Mouse (Mus musculus) heart, embryonic 16.5 days (tissue): ENCODE results near the gene Oaz2. TPM values are rescaled to one million over a fixed set of nuclear protein-coding genes. Genes with fewer than 3 reads are reported as not detected.

ENCODE experiments used
- ATAC-seq: fragments of 200-750 bp; cut with Nextera tagmentation; replicated peaks from 2 replicates; pipeline ENCODE4 v1.8.0; 2017; ENCODE audit warnings: moderate number of reproducible peaks; ENCODE audit not compliant: insufficient read depth, low FRiP score; ENCODE audit errors: extremely low read depth
- H3K27ac ChIP-seq: fragments of 300-500 bp; sonication (generic); 2 replicates; pipeline ENCODE4 v1.5.1; 2014; ENCODE audit warnings: mild to moderate bottlenecking, low read length, control low read depth, moderate library complexity
- H3K27me3 ChIP-seq: fragments of 300-500 bp; sonication (generic); 2 replicates; pipeline ENCODE4 v1.6.1; 2014; ENCODE audit warnings: low read length, mixed read lengths; ENCODE audit not compliant: control insufficient read depth, insufficient read depth
- H3K36me3 ChIP-seq: fragments of 300-500 bp; sonication (generic); 2 replicates; pipeline ENCODE4 v1.6.1; 2014; ENCODE audit not compliant: control insufficient read depth, insufficient read depth
- H3K4me1 ChIP-seq: fragments of 300-500 bp; sonication (generic); 2 replicates; pipeline ENCODE4 v1.6.1; 2014; ENCODE audit warnings: low read length, mixed read lengths; ENCODE audit not compliant: control insufficient read depth, insufficient read depth
- H3K4me2 ChIP-seq: fragments of 300-500 bp; sonication (generic); 2 replicates; pipeline ENCODE4 v1.6.1; 2014; ENCODE audit warnings: low read depth, mild to moderate bottlenecking, control low read depth, low read length
- H3K4me3 ChIP-seq: fragments of 300-500 bp; sonication (generic); 2 replicates; pipeline ENCODE4 v1.5.1; 2014; ENCODE audit warnings: mild to moderate bottlenecking, control low read depth, low read length
- H3K9ac ChIP-seq: fragments of 300-500 bp; sonication (generic); 2 replicates; pipeline ENCODE4 v1.6.1; 2014; ENCODE audit warnings: low read length, control low read depth
- H3K9me3 ChIP-seq: fragments of 300-500 bp; sonication (generic); replicated peaks from 2 replicates; pipeline ENCODE4 v1.6.1; 2016; ENCODE audit warnings: low read length; ENCODE audit not compliant: control insufficient read depth
- WGBS: fragments of 180-500 bp; shearing (Covaris S2); extraction: QIAGEN DNeasy Blood & Tissue Kit; methylation state at CpG from one replicate; pipeline ENCODE4 v1.1.7; 2014; 5-methylcytosine and 5-hydroxymethylcytosine counted together
- polyA plus RNA-seq: library from polyadenylated mRNA; unstranded; fragments of >200 nt; fragmentation: Nextera tagmentation; extraction: Ambion mirVana; gene quantifications from 2 replicates; pipeline ENCODE4 v1.2.1, GENCODE M21; 2015

Gene Oaz2
- polyA plus RNA-seq, 1 experiment from 2014 or later, result 299 TPM

DNA sequence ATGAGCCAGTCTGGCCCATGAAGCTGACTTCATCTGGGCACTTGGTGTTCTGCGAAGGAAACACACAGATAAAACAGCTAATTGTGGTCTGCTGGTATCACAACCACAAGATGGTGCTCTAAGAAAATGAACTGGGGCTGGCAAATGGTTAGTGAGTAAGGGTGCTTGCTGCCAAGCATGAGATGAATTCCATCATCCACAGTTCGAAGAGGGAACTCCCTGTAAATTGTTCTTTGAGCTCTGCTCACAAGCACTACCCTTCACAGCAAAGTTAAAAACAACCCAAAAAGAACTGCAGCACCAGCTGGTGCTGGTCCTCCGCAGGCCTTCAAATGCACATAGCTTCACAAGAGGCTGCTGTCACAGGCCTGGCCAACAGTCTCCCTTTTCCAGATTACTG, 27.8 kb downstream of the Oaz2 start:
- 0 out of 2 replicates have a peak, but pooled peaks have one; percentile 28 for ATAC-seq
- Histone ChIP-seq H3K4me3 (no peak overlapping the region), H3K9me3 (no peaks in the 10 kb centered on the region), H3K4me2 (no peak overlapping the region), H3K4me1 (peaks cover 25% of the 10 kb centered on the region), H3K27me3 (no peaks in the 10 kb centered on the region), H3K36me3 (peaks cover 39% of the 10 kb centered on the region), H3K27ac (peak overlapping the region; percentile 74), H3K9ac (no peak overlapping the region)
- 35% methylated on average over 3 of the region's 3 CpGs for WGBS

GRCm38 (mm10) chr9:65696337-65696736, 28.5 kb downstream of the Oaz2 start:
- H3K27ac ChIP-seq, result peak overlapping the region; percentile 74

GRCm38 (mm10) chr9:65697356-65697755, 29.6 kb downstream of the Oaz2 start:
- Histone ChIP-seq H3K4me1 (peaks cover 25% of the 10 kb centered on the region), H3K4me2 (no peak overlapping the region), H3K36me3 (peaks cover 43% of the 10 kb centered on the region), H3K9me3 (no peaks in the 10 kb centered on the region), H3K9ac (no peak overlapping the region), H3K4me3 (no peak overlapping the region), H3K27ac (no peak overlapping the region), H3K27me3 (no peaks in the 10 kb centered on the region)
- no peak for ATAC-seq
- WGBS, result 85% methylated on average over 7 of the region's 7 CpGs

More at GRCm38 (mm10) chr9:65696337-65696736, 28.5 kb downstream of the Oaz2 start:
- no peak for ATAC-seq
- peaks cover 41% of the 10 kb centered on the region for H3K36me3 ChIP-seq
- no peak overlapping the region for H3K9ac ChIP-seq
- peaks cover 25% of the 10 kb centered on the region for H3K4me1 ChIP-seq
- H3K27me3 ChIP-seq, result no peaks in the 10 kb centered on the region
- H3K4me3 ChIP-seq, result no peak overlapping the region
- H3K4me2 ChIP-seq, result no peak overlapping the region
- H3K9me3 ChIP-seq, result no peaks in the 10 kb centered on the region

- peaks cover 19% of the 10 kb centered on the region for H3K4me1 ChIP-seq
- ATAC-seq, result no peak
- H3K4me2 ChIP-seq, result no peak overlapping the region
- no peaks in the 10 kb centered on the region for H3K9me3 ChIP-seq
- no peak overlapping the region for H3K4me3 ChIP-seq
- peaks cover 43% of the 10 kb centered on the region for H3K36me3 ChIP-seq
- H3K9ac ChIP-seq, result no peak overlapping the region
- H3K27me3 ChIP-seq, result no peaks in the 10 kb centered on the region
- H3K27ac ChIP-seq, result no peak overlapping the region
These were observed 30.2 kb downstream of the Oaz2 start for GRCm38 (mm10) chr9:65697992-65698391.

DNA sequence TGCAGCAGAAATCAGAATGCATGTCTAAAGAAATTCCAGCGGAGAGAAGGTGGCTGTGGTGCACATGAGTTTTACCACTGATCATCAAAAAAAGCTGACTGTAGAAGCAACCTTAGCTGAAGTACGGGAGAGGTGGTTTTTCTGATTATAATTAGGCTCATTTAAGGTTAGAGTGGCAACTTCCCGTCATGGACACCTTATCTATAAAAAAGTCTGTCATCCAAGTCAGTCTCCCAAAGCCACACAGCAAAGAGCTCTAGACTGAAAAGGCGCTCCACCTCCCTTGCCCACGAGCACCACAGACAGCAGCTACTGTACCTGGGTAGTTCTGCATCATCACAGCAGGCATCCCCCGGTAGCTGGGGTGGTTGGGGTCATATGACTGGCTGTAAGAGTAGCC, 32.7 kb downstream of the Oaz2 start:
- Histone ChIP-seq H3K4me3 (no peak overlapping the region), H3K4me1 (peaks cover 13% of the 10 kb centered on the region), H3K9me3 (no peaks in the 10 kb centered on the region), H3K36me3 (peaks cover 37% of the 10 kb centered on the region), H3K27ac (no peak overlapping the region), H3K9ac (no peak overlapping the region), H3K27me3 (no peaks in the 10 kb centered on the region), H3K4me2 (no peak overlapping the region)
- 77% methylated on average over 6 of the region's 6 CpGs for WGBS
- ATAC-seq, result no peak

GRCm38 (mm10) chr9:65702286-65702685, 34.5 kb downstream of the Oaz2 start:
- no peaks in the 10 kb centered on the region for H3K27me3 ChIP-seq
- no peak overlapping the region for H3K27ac ChIP-seq
- 79% methylated on average over 9 of the region's 9 CpGs for WGBS
- H3K4me2 ChIP-seq, result no peak overlapping the region
- no peak overlapping the region for H3K9ac ChIP-seq
- no peaks in the 10 kb centered on the region for H3K4me1 ChIP-seq
- H3K36me3 ChIP-seq, result peaks cover 37% of the 10 kb centered on the region
- no peak overlapping the region for H3K4me3 ChIP-seq
- no peak for ATAC-seq
- H3K9me3 ChIP-seq, result no peaks in the 10 kb centered on the region

GRCm38 (mm10) chr9:65703241-65703640, 35.4 kb downstream of the Oaz2 start:
- no peak overlapping the region for H3K4me2 ChIP-seq
- no peaks in the 10 kb centered on the region for H3K4me1 ChIP-seq
- ATAC-seq, result no peak
- no peaks in the 10 kb centered on the region for H3K27me3 ChIP-seq
- WGBS, result 64% methylated on average over 7 of the region's 7 CpGs
- peaks cover 35% of the 10 kb centered on the region for H3K36me3 ChIP-seq
- H3K4me3 ChIP-seq, result no peak overlapping the region
- H3K9me3 ChIP-seq, result no peaks in the 10 kb centered on the region
- H3K9ac ChIP-seq, result no peak overlapping the region
- H3K27ac ChIP-seq, result no peak overlapping the region

- H3K9ac ChIP-seq, result no peak overlapping the region
- 90% methylated on average over 24 of the region's 24 CpGs for WGBS
- H3K36me3 ChIP-seq, result peaks cover 35% of the 10 kb centered on the region
- no peaks in the 10 kb centered on the region for H3K9me3 ChIP-seq
- no peak for ATAC-seq
- no peaks in the 10 kb centered on the region for H3K4me1 ChIP-seq
- no peak overlapping the region for H3K27ac ChIP-seq
- no peaks in the 10 kb centered on the region for H3K27me3 ChIP-seq
- H3K4me3 ChIP-seq, result no peak overlapping the region
- no peak overlapping the region for H3K4me2 ChIP-seq
These were observed 36.3 kb downstream of the Oaz2 start for GRCm38 (mm10) chr9:65703926-65704595.

GRCm38 (mm10) chr9:65718195-65718594, 50.4 kb downstream of the Oaz2 start:
- no peaks in the 10 kb centered on the region for H3K9me3 ChIP-seq
- H3K36me3 ChIP-seq, result no peaks in the 10 kb centered on the region
- no peaks in the 10 kb centered on the region for H3K27me3 ChIP-seq
- ATAC-seq, result no peak
- no peak overlapping the region for H3K4me2 ChIP-seq
- H3K27ac ChIP-seq, result no peak overlapping the region
- no peak overlapping the region for H3K4me3 ChIP-seq
- 90% methylated on average over 5 of the region's 5 CpGs for WGBS
- peaks cover 21% of the 10 kb centered on the region for H3K4me1 ChIP-seq
- no peak overlapping the region for H3K9ac ChIP-seq
